Mouse (Mus musculus) ES-E14 (cell line): Measurements from ENCODE around the gene Chchd6. TPM values are rescaled to one million over a fixed set of nuclear protein-coding genes. Genes with fewer than 3 reads are reported as not detected.

Experiments used
- DNase-seq: peaks from one replicate; pipeline ENCODE4 v3.0.0-alpha.2; 2013; ENCODE audit warnings: low read depth, low spot score
- H3K27ac ChIP-seq: 2 replicates; pipeline ENCODE4 v1.5.1; 2012; ENCODE audit warnings: low read depth, mild to moderate bottlenecking, low read length, moderate library complexity, mixed read lengths; ENCODE audit not compliant: poor library complexity, insufficient read depth, severe bottlenecking
- H3K36me3 ChIP-seq: 2 replicates; pipeline ENCODE4 v1.6.1; 2012; ENCODE audit warnings: mild to moderate bottlenecking, low read length, moderate library complexity, mixed read lengths; ENCODE audit not compliant: control insufficient read depth, poor library complexity, insufficient read depth, severe bottlenecking
- H3K4me1 ChIP-seq, 2 experiments: fragments of 150-350 bp in 1 of 2; sonication (generic) in 1 of 2; 2 replicates each; pipeline ENCODE4 v1.6.1; 2012; ENCODE audit warnings: low read length in 2 of 2, mild to moderate bottlenecking in 1 of 2, mixed read lengths in 1 of 2; ENCODE audit not compliant: control insufficient read depth in 2 of 2, insufficient read depth in 2 of 2, poor library complexity in 1 of 2
- H3K4me3 ChIP-seq, 2 experiments: fragments of 150-350 bp in 1 of 2; sonication (generic) in 1 of 2; 2 replicates each; pipeline ENCODE4 v1.5.1; 2012; ENCODE audit warnings: low read length in 2 of 2, low read depth in 1 of 2, mild to moderate bottlenecking in 1 of 2, mixed read lengths in 1 of 2; ENCODE audit not compliant: insufficient read depth in 1 of 2, poor library complexity in 1 of 2, severe bottlenecking in 1 of 2
- H3K9ac ChIP-seq: 2 replicates; pipeline ENCODE4 v1.6.1; 2012; ENCODE audit warnings: low read depth, mild to moderate bottlenecking, low read length, mixed read lengths; ENCODE audit not compliant: poor library complexity, insufficient read depth, severe bottlenecking
- H3K9me3 ChIP-seq: fragments of 150-350 bp; sonication (generic); 2 replicates; pipeline ENCODE4 v1.6.1; 2012; ENCODE audit warnings: low read depth, mild to moderate bottlenecking, low read length; ENCODE audit not compliant: control insufficient read depth, insufficient read depth
- CHD2 ChIP-seq: IDR thresholded peaks from 2 replicates; pipeline ENCODE4 v1.6.1; 2014; ENCODE audit warnings: mild to moderate bottlenecking, low read depth, low read length, inconsistent platforms
- HCFC1 ChIP-seq: IDR thresholded peaks from 2 replicates; pipeline ENCODE4 v1.6.1; 2012; ENCODE audit warnings: low read length, inconsistent platforms, borderline replicate concordance; ENCODE audit not compliant: insufficient read depth
- MAFK ChIP-seq: IDR thresholded peaks from 2 replicates; pipeline ENCODE4 v1.6.1; 2014; ENCODE audit warnings: mild to moderate bottlenecking, low read depth, low read length, inconsistent platforms; ENCODE audit not compliant: insufficient read depth
- ZC3H11A ChIP-seq: IDR thresholded peaks from 2 replicates; pipeline ENCODE4 v1.6.1; 2012; ENCODE audit warnings: low read depth, mild to moderate bottlenecking, inconsistent platforms, low read length, borderline replicate concordance
- ZNF384 ChIP-seq: IDR thresholded peaks from 2 replicates; pipeline ENCODE4 v1.6.1; 2012; ENCODE audit warnings: low read depth, low read length, inconsistent platforms
- in situ Hi-C, 2 experiments: fragments of 600-800 bp; cut with MboI; formaldehyde crosslinking; loops; one replicate each; pipeline ENCODE4 v1.15.1; 2025; ENCODE audit warnings: low sequenced_read_pairs in 2 of 2, inconsistent platforms in 1 of 2; ENCODE audit not compliant: unreplicated experiment in 2 of 2
- total RNA-seq: library from RNA; depleted of rRNA; stranded (reverse); fragments of 300-350 nt; gene quantifications from 2 replicates; pipeline ENCODE4 v1.2.3, GENCODE M21; 2012

Chchd6 gene
- total RNA-seq, 1 experiment, result 28.0 TPM

- TF ChIP-seq ZC3H11A (no peak), HCFC1 (no peak), ZNF384 (no peak), MAFK (no peak), CHD2 (no peak)
- Histone ChIP-seq H3K27ac (no peak overlapping the region), H3K9me3 (no peaks in the 10 kb centered on the region), H3K4me1 (no peaks in the 10 kb centered on the region), H3K36me3 (no peaks in the 10 kb centered on the region), H3K4me3 (no peak overlapping the region), H3K9ac (no peak overlapping the region)
- no peak for DNase-seq
- in situ Hi-C loops, result no loop called here
Observed at GRCm38 (mm10) chr6:89399564-89399963, 195.9 kb downstream of the Chchd6 start.

- no peak overlapping the region for H3K27ac ChIP-seq
- no peaks in the 10 kb centered on the region for H3K9me3 ChIP-seq
- H3K36me3 ChIP-seq, result no peaks in the 10 kb centered on the region
- in situ Hi-C loops, result no loop called here
- no peak overlapping the region for H3K4me3 ChIP-seq
- TF ChIP-seq HCFC1 (no peak), ZNF384 (no peak), CHD2 (no peak), MAFK (no peak), ZC3H11A (no peak)
- H3K9ac ChIP-seq, result no peak overlapping the region
- no peak for DNase-seq
- no peaks in the 10 kb centered on the region for H3K4me1 ChIP-seq
Observed at GRCm38 (mm10) chr6:89397919-89398318, 197.5 kb downstream of the Chchd6 start.

GRCm38 (mm10) chr6:89393820-89394219 is 201.6 kb downstream of the Chchd6 start:
- in situ Hi-C loops, result no loop called here
- H3K27ac ChIP-seq, result no peak overlapping the region
- H3K9ac ChIP-seq, result no peak overlapping the region
- DNase-seq, result no peak
- no peaks in the 10 kb centered on the region for H3K4me1 ChIP-seq
- H3K4me3 ChIP-seq, result no peak overlapping the region
- no peaks in the 10 kb centered on the region for H3K36me3 ChIP-seq
- H3K9me3 ChIP-seq, result no peaks in the 10 kb centered on the region
- TF ChIP-seq ZC3H11A, result no peak
- TF ChIP-seq MAFK, result no peak

- H3K4me3 ChIP-seq, result no peak overlapping the region
- TF ChIP-seq CHD2 (no peak), ZC3H11A (no peak), MAFK (no peak), ZNF384 (no peak), HCFC1 (no peak)
- in situ Hi-C loops, result no loop called here
- DNase-seq, result no peak
- no peak overlapping the region for H3K27ac ChIP-seq
- H3K4me1 ChIP-seq, result no peaks in the 10 kb centered on the region
- H3K9me3 ChIP-seq, result no peaks in the 10 kb centered on the region
- H3K9ac ChIP-seq, result no peak overlapping the region
- no peaks in the 10 kb centered on the region for H3K36me3 ChIP-seq
Observed at GRCm38 (mm10) chr6:89392213-89392612, 203.2 kb downstream of the Chchd6 start.

- no peak for DNase-seq
- H3K27ac ChIP-seq, result no peak overlapping the region
- TF ChIP-seq ZNF384, result no peak
- TF ChIP-seq ZC3H11A, result no peak
- TF ChIP-seq MAFK, result no peak
- no peak for TF ChIP-seq CHD2
- TF ChIP-seq HCFC1, result no peak
- H3K4me1 ChIP-seq, result peaks cover 0 to 2% of the 10 kb centered on the region in 2 experiments; a peak in 1 of 4 replicates
- H3K36me3 ChIP-seq, result no peaks in the 10 kb centered on the region
- in situ Hi-C loops, result no loop called here
- no peak overlapping the region for H3K4me3 ChIP-seq
- H3K9me3 ChIP-seq, result no peaks in the 10 kb centered on the region
- no peak overlapping the region for H3K9ac ChIP-seq
Observed at GRCm38 (mm10) chr6:89389771-89390170, 205.7 kb downstream of the Chchd6 start.
